Mouse (Mus musculus) cerebellum, postnatal 4 days (tissue): ENCODE data around the gene Ndufs4.

Experiments
- DNase-seq, 2 experiments: peaks; one replicate each; pipeline ENCODE4 v3.0.0; 2022; ENCODE audit warnings: low spot score in 2 of 2, mixed read lengths in 1 of 2

Gene Ndufs4

GRCm38 (mm10) chr13:114388211-114388965 is at the start of gene Ndufs4:
TSS of gene Ndufs4 (minus strand) at chr13:114388258.
- DNase-seq, result no peak

GRCm38 (mm10) chr13:114432491-114432890 is 44.4 kb upstream of the Ndufs4 start:
- no peak for DNase-seq

GRCm38 (mm10) chr13:114425230-114425629 is 37.2 kb upstream of the Ndufs4 start:
- no peak for DNase-seq

GRCm38 (mm10) chr13:114420235-114420634 is 32.2 kb upstream of the Ndufs4 start:
- DNase-seq, result no peak

- no peak for DNase-seq
Observed at GRCm38 (mm10) chr13:114419364-114419763, 31.3 kb upstream of the Ndufs4 start.

GRCm38 (mm10) chr13:114412326-114412725 is 24.3 kb upstream of the Ndufs4 start:
- DNase-seq, result no peak

- no peak for DNase-seq
Observed at GRCm38 (mm10) chr13:114406866-114407265, 18.8 kb upstream of the Ndufs4 start.

- no peak for DNase-seq
Observed at GRCm38 (mm10) chr13:114406424-114406823, 18.4 kb upstream of the Ndufs4 start.

- DNase-seq, result no peak
Observed at GRCm38 (mm10) chr13:114405100-114405715, 17.1 kb upstream of the Ndufs4 start.

GRCm38 (mm10) chr13:114398906-114399305 is 10.8 kb upstream of the Ndufs4 start:
- no peak for DNase-seq

- no peak for DNase-seq
Observed at GRCm38 (mm10) chr13:114397281-114397680, 9.2 kb upstream of the Ndufs4 start.

- DNase-seq, result no peak
Observed at GRCm38 (mm10) chr13:114396863-114397262, 8.8 kb upstream of the Ndufs4 start.

- no peak for DNase-seq
Observed at GRCm38 (mm10) chr13:114394784-114395183, 6.7 kb upstream of the Ndufs4 start.

- no peak for DNase-seq
Observed at GRCm38 (mm10) chr13:114392501-114392900, 4.4 kb upstream of the Ndufs4 start.

- DNase-seq, result peak; percentile 95
Observed at GRCm38 (mm10) chr13:114387521-114388171, 412 bp downstream of the Ndufs4 start.

GRCm38 (mm10) chr13:114387074-114387487 is 977 bp downstream of the Ndufs4 start:
- no peak for DNase-seq

GRCm38 (mm10) chr13:114376511-114376910 is 11.5 kb downstream of the Ndufs4 start:
- no peak for DNase-seq

- no peak for DNase-seq
Observed at GRCm38 (mm10) chr13:114362086-114362485, 26.0 kb downstream of the Ndufs4 start.

- peak in 1 of 2 experiments; percentile 32 for DNase-seq
Observed at GRCm38 (mm10) chr13:114351321-114351946, 36.6 kb downstream of the Ndufs4 start.

GRCm38 (mm10) chr13:114344979-114345712 is 42.9 kb downstream of the Ndufs4 start:
- no peak for DNase-seq

GRCm38 (mm10) chr13:114344220-114344973 is 43.7 kb downstream of the Ndufs4 start:
- DNase-seq, result no peak
